Mouse (Mus musculus) liver, embryonic 14.5 days (tissue): ENCODE measurements around the gene Rtn3. TPM values are rescaled to one million over a fixed set of nuclear protein-coding genes. Genes with fewer than 3 reads are reported as not detected.

Experiments used
- ATAC-seq: fragments of 200-750 bp; cut with Nextera tagmentation; 2 replicates; pipeline ENCODE4 v1.8.0; 2017; ENCODE audit warnings: moderate number of reproducible peaks, mild to moderate bottlenecking, moderate library complexity; ENCODE audit not compliant: insufficient read depth
- DNase-seq, 3 experiments: peaks; one replicate each; pipeline ENCODE4 v3.0.0-alpha.2; 2012 to 2013; ENCODE audit warnings: low read depth in 3 of 3, low spot score in 3 of 3
- H3K27ac ChIP-seq: fragments of 300-500 bp; sonication (generic); 2 replicates; pipeline ENCODE4 v1.5.1; 2014; ENCODE audit warnings: moderate library complexity, mild to moderate bottlenecking, control low read depth, inconsistent platforms
- H3K27me3 ChIP-seq: fragments of 300-500 bp; sonication (generic); 2 replicates; pipeline ENCODE4 v1.6.1; 2014; ENCODE audit warnings: mild to moderate bottlenecking, low read length, moderate library complexity; ENCODE audit not compliant: control insufficient read depth, insufficient read depth
- H3K36me3 ChIP-seq: fragments of 300-500 bp; sonication (generic); replicated peaks from 2 replicates; pipeline ENCODE4 v1.6.1; 2014; ENCODE audit warnings: low read depth; ENCODE audit not compliant: control insufficient read depth, insufficient read depth
- H3K4me1 ChIP-seq, 2 experiments: fragments of 200-500 bp in 1 of 2; fragments of 300-500 bp in 1 of 2; sonication (generic) in 1 of 2; replicated peaks; 2 replicates each; pipeline ENCODE4 v1.6.1; 2012 to 2014; ENCODE audit warnings: antibody characterized with exemption in 1 of 2, inconsistent platforms in 1 of 2, low read length in 1 of 2; ENCODE audit not compliant: control insufficient read depth in 2 of 2, insufficient read depth in 2 of 2
- H3K4me2 ChIP-seq: fragments of 300-500 bp; sonication (generic); 2 replicates; pipeline ENCODE4 v1.6.1; 2014; ENCODE audit warnings: low read depth, mild to moderate bottlenecking, control low read depth, moderate library complexity
- H3K4me3 ChIP-seq, 2 experiments: fragments of 200-500 bp in 1 of 2; fragments of 300-500 bp in 1 of 2; sonication (generic) in 1 of 2; 2 replicates each; pipeline ENCODE4 v1.5.1; 2012 to 2014; ENCODE audit warnings: low read depth in 2 of 2, low read length in 2 of 2, mild to moderate bottlenecking in 2 of 2, control low read depth in 1 of 2, inconsistent platforms in 1 of 2, moderate library complexity in 1 of 2; ENCODE audit not compliant: insufficient read depth in 1 of 2
- H3K9ac ChIP-seq: fragments of 300-500 bp; sonication (generic); replicated peaks from 2 replicates; pipeline ENCODE4 v1.6.1; 2014; ENCODE audit warnings: mild to moderate bottlenecking, control low read depth, moderate library complexity
- H3K9me3 ChIP-seq: fragments of 300-500 bp; sonication (generic); 2 replicates; pipeline ENCODE4 v1.6.1; 2016; ENCODE audit warnings: low read length, mixed read lengths; ENCODE audit not compliant: control insufficient read depth
- CTCF ChIP-seq: IDR thresholded peaks from 2 replicates; pipeline ENCODE4 v1.5.1; 2016; ENCODE audit warnings: antibody characterized with exemption, low read depth, control low read depth
- EP300 ChIP-seq: IDR thresholded peaks from 2 replicates; pipeline ENCODE4 v1.6.1; 2016; ENCODE audit warnings: antibody characterized with exemption, low read depth
- whole genome bisulfite sequencing: fragments of 180-500 bp; shearing (Covaris S2); extraction: QIAGEN DNeasy Blood & Tissue Kit; methylation state at CpG from one replicate; pipeline ENCODE4 v1.1.7; 2014; ENCODE audit not compliant: insufficient replicate concordance; 5-methylcytosine and 5-hydroxymethylcytosine counted together
- polyA plus RNA-seq, 2 experiments: library from polyadenylated mRNA; depleted of rRNA in 1 of 2; stranded (reverse) in 1 of 2; unstranded in 1 of 2; fragments of >200 nt; fragmentation: Nextera tagmentation in 1 of 2; extraction: Ambion mirVana in 1 of 2; gene quantifications; 2 replicates each; pipeline versions ENCODE4 v1.2.1 to v1.2.3; 2012 to 2014

The Rtn3 gene
- polyA plus RNA-seq, 2 experiments: 45.1 to 52.5 TPM

GRCm38 (mm10) chr19:7416834-7417735 lies 66.0 kb downstream of the Rtn3 start, which contains the start of gene 2700081O15Rik:
Gene 2700081O15Rik, plus strand, starts transcription at chr19:7417625.
- peak within 1 kb of the TSS; percentile 75 to 79 for H3K4me3 ChIP-seq
- H3K4me1 ChIP-seq: peaks cover 15% of the 10 kb centered on the region in 2 experiments
- H3K9me3 ChIP-seq: no peaks in the 10 kb centered on the region
- no peak within 1 kb of the TSS; the same call in 1 of the 2 replicates for H3K27ac ChIP-seq
- peak in 1 of 3 experiments; percentile 37 for DNase-seq
- peaks cover 25% of the 10 kb centered on the region for H3K27me3 ChIP-seq
- TF ChIP-seq CTCF: no peak
- TF ChIP-seq EP300: no peak
- WGBS: under 1% methylated on average over 96 of the region's 107 CpGs
- peaks cover 3% of the 10 kb centered on the region; the same call in 1 of the 2 replicates for H3K36me3 ChIP-seq
- peak within 1 kb of the TSS; percentile 79 for H3K9ac ChIP-seq
- H3K4me2 ChIP-seq: peak within 1 kb of the TSS; percentile 69
- ATAC-seq: peak; percentile 72

GRCm38 (mm10) chr19:7415916-7416833 lies 66.9 kb downstream of the Rtn3 start:
- ATAC-seq (no peak), DNase-seq (no peak)
- H3K9ac ChIP-seq: no peak overlapping the region
- H3K4me3 ChIP-seq: peak overlapping the region; percentile 75 to 79
- no peak overlapping the region for H3K27ac ChIP-seq
- TF ChIP-seq CTCF (no peak), EP300 (no peak)
- peak overlapping the region; percentile 69 for H3K4me2 ChIP-seq
- peaks cover 25% of the 10 kb centered on the region for H3K27me3 ChIP-seq
- H3K4me1 ChIP-seq: peaks cover 15% of the 10 kb centered on the region in 2 experiments
- no peaks in the 10 kb centered on the region for H3K9me3 ChIP-seq
- WGBS: 42% methylated on average over 22 of the region's 22 CpGs
- H3K36me3 ChIP-seq: no peaks in the 10 kb centered on the region; the same call in 1 of the 2 replicates

- H3K4me2 ChIP-seq: no peak overlapping the region
- ATAC-seq (no peak), DNase-seq (no peak)
- no peak overlapping the region for H3K9ac ChIP-seq
- H3K4me1 ChIP-seq: no peaks in the 10 kb centered on the region
- H3K27ac ChIP-seq: no peak overlapping the region
- peaks cover 25% of the 10 kb centered on the region for H3K27me3 ChIP-seq
- 51% methylated on average over 2 of the region's 2 CpGs for WGBS
- no peaks in the 10 kb centered on the region for H3K9me3 ChIP-seq
- TF ChIP-seq CTCF (no peak), EP300 (no peak)
- H3K36me3 ChIP-seq: no peaks in the 10 kb centered on the region
- H3K4me3 ChIP-seq: no peak overlapping the region
Observed at GRCm38 (mm10) chr19:7412361-7412760, 70.7 kb downstream of the Rtn3 start.

- ATAC-seq: no peak
- 59% methylated on average over 9 of the region's 9 CpGs for WGBS
- no peaks in the 10 kb centered on the region for H3K4me1 ChIP-seq
- DNase-seq: no peak
- TF ChIP-seq EP300 (no peak), CTCF (no peak)
- no peaks in the 10 kb centered on the region for H3K36me3 ChIP-seq
- H3K27me3 ChIP-seq: peaks cover 3% of the 10 kb centered on the region
- H3K4me3 ChIP-seq: no peak overlapping the region
- no peak overlapping the region for H3K27ac ChIP-seq
- no peak overlapping the region for H3K4me2 ChIP-seq
- no peak overlapping the region for H3K9ac ChIP-seq
- H3K9me3 ChIP-seq: no peaks in the 10 kb centered on the region
Observed at GRCm38 (mm10) chr19:7404623-7405229, 78.4 kb downstream of the Rtn3 start.
